Mouse (Mus musculus) limb, embryonic 11.5 days (tissue): ENCODE measurements around the gene Slc22a20. TPM values are rescaled to one million over a fixed set of nuclear protein-coding genes. Genes with fewer than 3 reads are reported as not detected.
A peak's percentile ranks its signal among the peaks of the same experiment; 100 is the strongest.

Experiments used
- ATAC-seq: fragments of 200-750 bp; cut with Nextera tagmentation; 2 replicates; pipeline ENCODE4 v1.8.0; 2017; ENCODE audit warnings: low read depth; ENCODE audit not compliant: insufficient number of reproducible peaks, low FRiP score, low TSS enrichment
- DNase-seq: peaks from one replicate; pipeline ENCODE4 v3.0.0-alpha.2; 2015; ENCODE audit warnings: low spot score
- H3K27ac ChIP-seq: fragments of 300-500 bp; sonication (generic); replicated peaks from 2 replicates; pipeline ENCODE4 v1.5.1; 2014; ENCODE audit warnings: low read depth, mild to moderate bottlenecking, low read length
- H3K27me3 ChIP-seq: fragments of 300-500 bp; sonication (generic); 2 replicates; pipeline ENCODE4 v1.6.1; 2014; ENCODE audit warnings: mild to moderate bottlenecking, low read length, mixed read lengths; ENCODE audit not compliant: control insufficient read depth, insufficient read depth
- H3K36me3 ChIP-seq: fragments of 300-500 bp; sonication (generic); 2 replicates; pipeline ENCODE4 v1.6.1; 2014; ENCODE audit warnings: mild to moderate bottlenecking, low read length, moderate library complexity, mixed read lengths; ENCODE audit not compliant: control insufficient read depth, insufficient read depth
- H3K4me1 ChIP-seq: fragments of 300-500 bp; sonication (generic); 2 replicates; pipeline ENCODE4 v1.6.1; 2014; ENCODE audit warnings: low read length, mixed read lengths; ENCODE audit not compliant: control insufficient read depth, insufficient read depth
- H3K4me2 ChIP-seq: fragments of 300-500 bp; sonication (generic); 2 replicates; pipeline ENCODE4 v1.6.1; 2014; ENCODE audit warnings: low read depth, mild to moderate bottlenecking, moderate library complexity; ENCODE audit not compliant: severe bottlenecking
- H3K4me3 ChIP-seq: fragments of 300-500 bp; sonication (generic); 2 replicates; pipeline ENCODE4 v1.5.1; 2014; ENCODE audit warnings: low read depth, low read length
- H3K9ac ChIP-seq: fragments of 300-500 bp; sonication (generic); 2 replicates; pipeline ENCODE4 v1.6.1; 2014; ENCODE audit warnings: mild to moderate bottlenecking, low read length
- H3K9me3 ChIP-seq: fragments of 300-500 bp; sonication (generic); 2 replicates; pipeline ENCODE4 v1.6.1; 2016; ENCODE audit warnings: low read length; ENCODE audit not compliant: control insufficient read depth
- WGBS: fragments of 180-500 bp; shearing (Covaris S2); extraction: QIAGEN DNeasy Blood & Tissue Kit; methylation state at CpG from one replicate; pipeline ENCODE4 v1.1.7; 2014; 5-methylcytosine and 5-hydroxymethylcytosine counted together
- polyA plus RNA-seq: library from polyadenylated mRNA; unstranded; fragments of >200 nt; fragmentation: Nextera tagmentation; extraction: Ambion mirVana; gene quantifications from 2 replicates; pipeline ENCODE4 v1.2.1, GENCODE M21; 2014

The Slc22a20 gene
- polyA plus RNA-seq: not detected in 2 replicates

DNA sequence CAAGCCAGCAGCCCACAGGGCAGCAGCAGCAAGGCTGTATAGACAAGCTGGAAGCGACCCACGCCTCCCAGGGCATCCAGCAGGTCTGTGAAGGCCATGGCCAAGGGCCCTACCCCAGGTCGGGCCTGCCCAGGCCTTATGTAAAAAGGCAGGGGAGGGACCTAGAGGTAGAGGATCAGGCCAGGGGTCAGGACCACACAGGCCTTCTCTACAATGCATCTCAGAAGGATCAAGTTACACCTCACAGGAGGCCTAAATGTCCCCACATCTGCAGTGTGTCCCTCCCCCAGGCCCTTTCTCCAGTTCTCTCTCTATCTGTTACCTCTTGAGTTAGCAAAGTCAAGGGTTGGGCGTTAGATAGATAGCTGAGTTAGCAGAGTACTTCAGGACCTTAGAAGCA lies at the start of gene Slc22a20:
Gene Slc22a20 (minus strand): TSS at position 101 of the 400 bp plus-strand sequence.
- no peak for DNase-seq
- WGBS: 32% methylated on average over 4 of the region's 4 CpGs
- no peak within 1 kb of the TSS for H3K27ac ChIP-seq

DNA sequence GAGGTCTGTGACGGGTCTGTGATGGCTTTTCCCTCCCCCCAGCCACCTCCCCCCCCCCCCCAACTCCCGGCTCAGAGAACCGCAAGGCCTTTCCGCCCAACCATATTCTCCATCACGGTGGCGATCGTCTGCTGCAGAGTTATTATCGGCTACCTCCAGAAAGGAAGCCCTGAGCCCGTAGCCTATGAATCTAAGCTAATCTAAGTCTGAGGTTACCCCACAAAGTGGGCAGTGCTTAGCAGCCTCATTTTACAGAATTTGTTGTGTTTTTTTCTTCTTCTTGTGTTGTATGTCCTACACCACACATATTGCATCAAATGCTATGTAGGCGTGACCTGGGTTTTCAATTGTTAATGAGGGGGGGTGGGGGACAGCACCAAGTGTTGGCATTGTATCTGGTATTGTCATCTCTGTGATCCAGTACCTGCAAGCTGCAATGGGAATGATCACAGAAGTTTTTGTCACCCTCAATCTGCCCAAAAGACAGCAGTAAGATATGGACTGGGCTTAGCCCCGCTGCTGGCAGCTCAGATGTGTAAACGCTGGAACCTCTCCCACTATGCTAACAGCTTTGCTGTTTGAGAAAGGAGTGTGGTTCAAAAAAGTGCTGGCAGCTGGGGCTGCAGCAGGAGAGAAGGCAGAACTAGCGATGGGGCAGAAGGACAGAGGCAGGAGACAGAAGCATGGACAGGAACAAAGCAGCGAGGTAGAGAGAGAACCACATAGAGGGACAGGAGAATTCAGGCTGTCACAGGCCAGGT lies 44.8 kb upstream of the Slc22a20 start:
- Histone ChIP-seq H3K27ac (no peak overlapping the region), H3K9ac (no peak overlapping the region), H3K27me3 (no peaks in the 10 kb centered on the region), H3K36me3 (no peaks in the 10 kb centered on the region), H3K4me3 (no peak overlapping the region), H3K4me2 (no peak overlapping the region), H3K9me3 (no peaks in the 10 kb centered on the region), H3K4me1 (no peaks in the 10 kb centered on the region)
- no peak for ATAC-seq
- 77% methylated on average over 14 of the region's 14 CpGs for WGBS
- DNase-seq: no peak

More for the DNA sequence above, at the start of gene Slc22a20:
- Histone ChIP-seq H3K27me3 (no peaks in the 10 kb centered on the region), H3K4me3 (no peak within 1 kb of the TSS), H3K4me2 (no peak within 1 kb of the TSS), H3K9me3 (no peaks in the 10 kb centered on the region), H3K36me3 (no peaks in the 10 kb centered on the region), H3K9ac (no peak within 1 kb of the TSS), H3K4me1 (peaks cover 12% of the 10 kb centered on the region)
- no peak for ATAC-seq

DNA sequence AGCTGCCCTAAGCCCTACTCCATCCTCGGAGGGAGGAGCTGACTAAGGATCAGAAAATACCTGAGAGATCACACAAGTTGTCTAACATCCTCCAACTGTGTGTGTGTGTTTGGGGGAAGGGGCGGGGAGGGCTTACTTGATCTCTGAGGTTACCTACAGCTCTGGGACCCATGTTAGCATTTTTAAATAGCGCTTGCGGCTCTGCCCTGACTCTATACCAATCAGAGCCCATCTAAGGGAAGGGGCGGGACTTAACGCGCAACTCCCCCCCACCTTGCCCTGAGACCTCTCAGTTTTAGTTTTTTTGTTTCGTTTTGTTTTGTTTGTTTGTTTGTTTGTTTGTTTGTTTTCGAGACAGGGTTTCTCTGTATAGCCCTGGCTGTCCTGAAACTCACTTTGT lies 43.5 kb upstream of the Slc22a20 start:
- no peaks in the 10 kb centered on the region for H3K9me3 ChIP-seq
- ATAC-seq: no peak

DNA sequence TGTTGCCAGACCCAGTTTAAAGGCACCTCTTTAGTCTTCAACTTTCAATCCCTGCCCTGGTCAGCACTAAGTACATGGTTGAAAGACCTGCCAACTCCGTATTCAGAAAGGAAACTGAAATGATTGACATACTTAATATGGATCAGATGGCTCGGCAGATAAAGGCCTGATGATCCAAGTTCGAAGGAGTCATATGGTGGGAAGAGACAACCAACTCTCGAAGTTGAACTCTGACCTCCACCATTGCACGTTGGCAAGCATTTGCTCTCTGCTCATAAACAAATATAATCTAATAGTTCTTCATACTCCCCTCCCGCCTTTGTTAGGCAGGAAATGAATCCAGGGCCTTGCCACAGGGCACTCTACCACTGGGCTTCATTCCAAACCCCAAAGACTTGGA lies 43.0 kb upstream of the Slc22a20 start:
- Histone ChIP-seq H3K9ac (no peak overlapping the region), H3K4me1 (no peaks in the 10 kb centered on the region), H3K27ac (no peak overlapping the region), H3K4me2 (no peak overlapping the region), H3K27me3 (no peaks in the 10 kb centered on the region), H3K4me3 (no peak overlapping the region), H3K36me3 (no peaks in the 10 kb centered on the region), H3K9me3 (no peaks in the 10 kb centered on the region)
- no peak for DNase-seq
- no peak for ATAC-seq
- WGBS: 89% methylated on average over 6 of the region's 6 CpGs

More for the DNA sequence above, 43.5 kb upstream of the Slc22a20 start:
- H3K36me3 ChIP-seq: no peaks in the 10 kb centered on the region
- no peak overlapping the region for H3K9ac ChIP-seq
- no peaks in the 10 kb centered on the region for H3K27me3 ChIP-seq
- no peak overlapping the region for H3K4me3 ChIP-seq
- H3K4me2 ChIP-seq: no peak overlapping the region
- H3K27ac ChIP-seq: no peak overlapping the region
- DNase-seq: no peak
- no peaks in the 10 kb centered on the region for H3K4me1 ChIP-seq
- WGBS: 80% methylated on average over 9 of the region's 9 CpGs

DNA sequence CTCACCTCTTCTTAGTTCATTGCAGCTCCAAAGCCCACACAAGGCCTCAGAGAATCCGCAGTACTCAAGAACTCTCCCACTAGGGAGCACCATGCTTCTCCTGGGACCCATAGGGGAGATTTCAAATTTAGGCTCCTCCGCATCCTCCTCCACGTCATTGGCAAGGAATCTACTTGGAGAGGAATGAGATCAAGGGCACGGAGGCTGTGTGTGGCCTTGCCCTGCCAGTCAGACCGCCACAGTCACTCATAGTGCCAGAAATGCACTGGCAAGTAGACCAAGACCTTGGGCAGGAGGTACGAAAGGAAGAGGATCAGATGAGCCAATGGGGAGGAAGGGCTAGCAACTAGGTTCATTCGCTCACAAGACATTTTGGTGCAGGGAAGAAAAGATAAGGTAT lies 38.0 kb upstream of the Slc22a20 start:
- no peak overlapping the region for H3K9ac ChIP-seq
- DNase-seq (no peak), ATAC-seq (no peak)
- no peak overlapping the region for H3K4me2 ChIP-seq
- H3K27me3 ChIP-seq: no peaks in the 10 kb centered on the region
- no peaks in the 10 kb centered on the region for H3K9me3 ChIP-seq
- no peak overlapping the region for H3K27ac ChIP-seq
- H3K4me1 ChIP-seq: no peaks in the 10 kb centered on the region
- H3K4me3 ChIP-seq: no peak overlapping the region
- 89% methylated on average over 7 of the region's 7 CpGs for WGBS
- no peaks in the 10 kb centered on the region for H3K36me3 ChIP-seq

DNA sequence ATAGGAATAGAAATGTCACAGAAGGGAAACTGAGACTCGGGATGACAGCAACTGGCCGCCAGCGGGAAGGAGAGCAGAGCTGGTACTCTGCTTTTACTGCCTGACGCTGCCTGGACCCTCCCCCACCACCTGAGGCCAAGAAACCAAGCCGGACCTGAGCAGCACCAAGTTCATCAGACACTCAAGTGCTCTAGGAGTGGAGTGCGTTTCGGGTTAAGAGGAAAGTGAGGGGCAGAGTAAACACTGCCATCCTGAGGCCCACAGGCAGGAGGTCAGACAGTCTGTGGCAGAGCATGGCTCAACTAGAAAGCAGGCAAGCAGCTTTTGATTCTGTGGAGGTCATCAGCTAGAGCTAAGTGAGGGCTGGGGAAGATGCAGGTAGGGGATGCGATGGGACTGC lies 37.1 kb upstream of the Slc22a20 start:
- Histone ChIP-seq H3K27me3 (no peaks in the 10 kb centered on the region), H3K4me2 (no peak overlapping the region), H3K4me1 (no peaks in the 10 kb centered on the region), H3K27ac (no peak overlapping the region), H3K4me3 (no peak overlapping the region), H3K36me3 (no peaks in the 10 kb centered on the region), H3K9ac (no peak overlapping the region), H3K9me3 (no peaks in the 10 kb centered on the region)
- ATAC-seq (no peak), DNase-seq (no peak)
- 57% methylated on average over 8 of the region's 8 CpGs for WGBS

DNA sequence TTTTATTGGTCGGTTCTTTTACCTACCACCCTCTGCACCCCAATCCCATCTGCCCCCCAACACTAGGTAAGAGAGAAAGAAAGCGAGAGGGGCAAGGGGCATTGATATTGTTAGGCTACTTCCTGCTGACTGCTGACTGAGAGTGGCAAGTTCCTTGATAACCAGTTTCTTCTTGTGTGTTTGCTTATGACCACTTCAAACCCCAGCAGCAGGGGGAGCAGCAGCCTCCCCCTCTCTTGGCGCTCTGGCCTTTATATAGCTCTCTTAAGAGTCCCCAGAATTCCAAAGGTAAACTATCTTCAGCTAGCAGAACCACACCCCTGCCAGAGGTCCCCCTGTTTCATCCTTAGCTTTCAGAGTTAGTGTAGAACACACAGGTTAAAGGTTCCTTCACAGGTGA lies 34.3 kb upstream of the Slc22a20 start:
- Histone ChIP-seq H3K4me1 (peaks cover 4% of the 10 kb centered on the region; the same call in 1 of the 2 replicates), H3K9ac (0 out of 2 replicates have a peak overlapping the region, but pooled peaks have one; percentile 22)
- ATAC-seq: no peak

DNA sequence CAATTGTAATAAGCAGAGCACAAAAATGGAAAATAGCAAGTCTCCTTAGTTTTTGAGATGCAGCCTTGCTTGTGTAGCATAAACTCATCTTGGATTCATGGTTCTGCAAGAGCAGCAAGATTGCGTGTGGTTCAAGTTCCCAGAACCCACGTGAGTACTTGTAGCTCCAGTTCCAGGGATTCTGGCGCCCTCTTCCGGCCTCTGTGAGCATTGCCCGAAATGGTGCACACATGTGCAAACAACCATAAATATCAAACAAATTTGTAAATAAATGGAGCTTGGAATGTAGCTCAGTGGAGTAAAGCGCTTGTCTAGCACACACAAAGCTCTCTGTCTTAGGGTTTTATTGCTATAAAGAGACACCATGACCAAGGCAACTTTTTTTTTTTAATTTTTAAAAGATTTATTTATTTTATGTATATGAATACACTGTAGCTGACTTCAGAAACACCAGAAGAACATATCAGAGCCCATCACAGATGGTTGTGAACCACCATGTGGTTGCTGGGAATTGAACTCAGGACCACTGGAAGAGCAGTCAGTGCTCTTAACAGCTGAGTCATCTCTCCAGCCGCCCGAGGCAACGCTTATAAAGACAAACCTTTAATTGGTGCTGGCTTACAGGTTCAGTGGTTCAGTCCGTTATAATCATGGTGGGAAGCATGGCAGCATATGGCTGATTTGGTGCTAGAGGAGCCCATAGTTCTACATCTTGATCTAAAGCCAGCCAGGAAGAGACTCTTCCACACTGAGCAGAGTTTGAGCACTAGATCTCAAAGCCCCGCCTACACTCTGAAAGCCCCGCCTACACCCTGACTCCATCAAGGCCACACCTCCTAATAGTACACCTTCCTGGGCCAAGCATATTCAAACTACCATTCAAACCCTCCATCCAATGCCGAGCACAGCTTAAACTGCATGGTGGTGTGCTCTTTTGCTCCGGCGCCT lies 32.5 kb upstream of the Slc22a20 start:
- no peaks in the 10 kb centered on the region for H3K36me3 ChIP-seq
- DNase-seq (peak; percentile 92), ATAC-seq (no peak)
- 28% methylated on average over 15 of the region's 15 CpGs for WGBS
- peaks cover 4% of the 10 kb centered on the region; the same call in 1 of the 2 replicates for H3K4me1 ChIP-seq
- no peak overlapping the region for H3K9ac ChIP-seq
- H3K27me3 ChIP-seq: peaks cover 8% of the 10 kb centered on the region; the same call in 1 of the 2 replicates
- no peak overlapping the region for H3K27ac ChIP-seq
- H3K4me3 ChIP-seq: no peak overlapping the region
- no peak overlapping the region for H3K4me2 ChIP-seq
- no peaks in the 10 kb centered on the region for H3K9me3 ChIP-seq

More for the DNA sequence above, 34.3 kb upstream of the Slc22a20 start:
- Histone ChIP-seq H3K27ac (no peak overlapping the region), H3K4me3 (no peak overlapping the region), H3K27me3 (peaks cover 8% of the 10 kb centered on the region; the same call in 1 of the 2 replicates), H3K9me3 (no peaks in the 10 kb centered on the region), H3K36me3 (no peaks in the 10 kb centered on the region), H3K4me2 (no peak overlapping the region)
- DNase-seq: no peak
- 67% methylated on average over 3 of the region's 3 CpGs for WGBS
